Mouse (Mus musculus) CD4-positive naive resting alpha-beta T cell, adult 76 days (primary cell): ENCODE measurements around the gene Gin1. TPM values are rescaled to one million over a fixed set of nuclear protein-coding genes. Genes with fewer than 3 reads are reported as not detected.

Experiments used
- total RNA-seq: library from RNA; stranded (reverse); gene quantifications from one replicate; pipeline ENCODE4 v1.2.4, GENCODE M21; 2023

Gin1 gene
- 7.1 TPM for total RNA-seq

DNA sequence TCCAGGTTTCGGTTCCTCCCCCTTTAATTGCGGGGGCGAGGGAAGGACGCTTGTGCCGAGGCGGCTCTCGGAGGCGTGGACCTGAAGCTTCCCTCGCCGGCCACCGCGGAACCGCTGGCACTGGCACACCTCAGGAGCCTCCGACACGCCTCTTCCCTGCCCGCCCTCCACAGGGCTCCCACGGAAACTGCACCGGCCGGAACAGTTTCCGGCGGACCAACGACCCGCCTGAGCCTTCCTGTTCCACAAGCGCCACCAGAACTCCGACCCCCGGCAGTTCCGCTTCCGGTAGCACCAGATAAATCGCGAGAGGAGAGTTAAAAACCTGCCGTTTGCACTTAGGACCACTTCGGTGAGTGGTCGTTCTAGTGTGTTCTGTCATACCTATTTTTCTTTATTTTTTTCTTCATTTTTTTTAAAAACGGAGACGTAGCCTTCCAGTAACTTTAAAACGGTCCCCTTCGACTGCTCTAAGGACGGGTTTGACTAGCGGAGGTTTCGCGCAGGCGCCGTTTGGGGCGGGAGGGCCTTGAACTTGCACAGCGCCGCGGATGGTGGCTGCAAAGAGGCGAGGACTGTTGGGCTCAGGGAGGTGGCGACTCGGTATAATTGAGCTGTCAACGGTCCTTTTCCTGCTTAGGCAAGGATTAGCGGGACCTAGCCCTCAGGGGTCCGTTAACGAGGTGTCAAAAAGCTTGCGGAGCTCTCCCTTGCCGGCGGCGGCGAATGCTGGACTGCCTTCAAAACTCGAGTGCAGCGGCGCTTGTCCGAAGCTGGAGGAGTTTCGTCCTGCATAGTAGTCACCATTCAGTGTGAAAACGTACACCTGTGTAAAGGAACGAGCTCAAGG, at the start of gene Gin1, which contains the start of gene Ppip5k2:
TSS of gene Gin1 (plus strand) at position 269 of the 850 bp plus-strand sequence.
TSS of gene Ppip5k2 (minus strand) at position 508 of the 850 bp plus-strand sequence.

Other genes starting within 250 kb of the Gin1 start
- 38.2 TPM for gene D1Ertd622e, start 108.1 kb upstream of the Gin1 start, total RNA-seq
- gene Ppip5k2, start 239 bp downstream of the Gin1 start, total RNA-seq = 45.2 TPM